Mouse (Mus musculus) adrenal gland, adult 10 weeks (tissue): ENCODE measurements around the gene AU022252. TPM values are rescaled to one million over a fixed set of nuclear protein-coding genes. Genes with fewer than 3 reads are reported as not detected.

Experiments
- polyA plus RNA-seq: library from polyadenylated mRNA; stranded (reverse); fragments of 350-450 nt; fragmentation: Illumina TruSeq; extraction: RNeasy Lipid Tissue Mini Kit (QIAGEN cat#74804); gene quantifications from one replicate; pipeline ENCODE4 v1.2.3, GENCODE M21; 2014; ENCODE audit warnings: low read depth, low replicate concordance

AU022252 gene
- polyA plus RNA-seq, result 9.1 TPM

GRCm38 (mm10) chr4:119232410-119233255 lies at the start of gene AU022252, which contains the start of gene P3h1:
Gene AU022252 (minus strand): TSS chr4:119232712.
Gene P3h1 (plus strand): TSS chr4:119232915.

GRCm38 (mm10) chr4:119255351-119255750 lies 22.8 kb upstream of the AU022252 start, which contains the start of gene Cldn19:
Gene Cldn19 (plus strand): TSS chr4:119255414.

GRCm38 (mm10) chr4:119218169-119218568 lies 14.3 kb downstream of the AU022252 start, which contains the start of gene Tmem269:
Gene Tmem269 (minus strand): TSS chr4:119218217.

GRCm38 (mm10) chr4:119194909-119195581 lies 37.5 kb downstream of the AU022252 start, which contains the start of gene Svbp:
Gene Svbp (plus strand): TSS chr4:119195306.

GRCm38 (mm10) chr4:119189864-119190263 lies 42.6 kb downstream of the AU022252 start, which contains the start of gene Ermap:
Gene Ermap (minus strand): TSS chr4:119190011.

GRCm38 (mm10) chr4:119173851-119174453 lies 58.6 kb downstream of the AU022252 start, which contains the start of gene Zfp691:
Gene Zfp691 (minus strand): TSS chr4:119174195.

Other genes with a start within 250 kb of the AU022252 start
- gene Slc2a1, start 124.0 kb downstream of the AU022252 start, polyA plus RNA-seq, result 5.1 TPM
- 0.87 TPM for gene Zfp691, start 58.5 kb downstream of the AU022252 start, polyA plus RNA-seq
- 0.17 TPM for gene Ermap, start 42.7 kb downstream of the AU022252 start, polyA plus RNA-seq
- 10.2 TPM for gene Svbp, start 37.4 kb downstream of the AU022252 start, polyA plus RNA-seq
- not detected for gene Tmem269, start 14.5 kb downstream of the AU022252 start, polyA plus RNA-seq
- 32.2 TPM for gene P3h1, start 203 bp upstream of the AU022252 start, polyA plus RNA-seq
- gene Cldn19, start 22.7 kb upstream of the AU022252 start, polyA plus RNA-seq, result not detected
- gene Ybx1, start 61.9 kb upstream of the AU022252 start, polyA plus RNA-seq, result 685 TPM
- gene Ppih, start 87.8 kb upstream of the AU022252 start, polyA plus RNA-seq, result 27.2 TPM
- gene Ccdc30, start 182.8 kb upstream of the AU022252 start, polyA plus RNA-seq, result 28.7 TPM
- 82.8 TPM for gene Ppcs, start 189.7 kb upstream of the AU022252 start, polyA plus RNA-seq
- 5.2 TPM for gene Zmynd12, start 190.1 kb upstream of the AU022252 start, polyA plus RNA-seq